Mouse (Mus musculus) cerebellum, adult 9-11 months (tissue): ENCODE results near the gene Maml2.

Experiments used
- DNase-seq: peaks from one replicate; pipeline ENCODE4 v3.0.0; 2022

Maml2 gene

GRCm38 (mm10) chr9:13311094-13311493 lies 13.3 kb downstream of the Maml2 start:
- no peak for DNase-seq

GRCm38 (mm10) chr9:13313923-13314322 lies 16.2 kb downstream of the Maml2 start:
- no peak for DNase-seq

- no peak for DNase-seq
Measured at GRCm38 (mm10) chr9:13314577-13315004, 16.8 kb downstream of the Maml2 start.

- DNase-seq: no peak
Measured at GRCm38 (mm10) chr9:13315393-13315792, 17.6 kb downstream of the Maml2 start.

- no peak for DNase-seq
Measured at GRCm38 (mm10) chr9:13319566-13319965, 21.8 kb downstream of the Maml2 start.

- no peak for DNase-seq
Measured at GRCm38 (mm10) chr9:13320800-13321364, 23.1 kb downstream of the Maml2 start.

- DNase-seq: no peak
Measured at GRCm38 (mm10) chr9:13323074-13323473, 25.3 kb downstream of the Maml2 start.

- no peak for DNase-seq
Measured at GRCm38 (mm10) chr9:13323612-13324011, 25.9 kb downstream of the Maml2 start.

- no peak for DNase-seq
Measured at GRCm38 (mm10) chr9:13414230-13414766, 116.5 kb downstream of the Maml2 start.

- peak; percentile 40 for DNase-seq
Measured at GRCm38 (mm10) chr9:13425031-13425940, 127.5 kb downstream of the Maml2 start.

- no peak for DNase-seq
Measured at GRCm38 (mm10) chr9:13429477-13430125, 131.8 kb downstream of the Maml2 start.

GRCm38 (mm10) chr9:13430302-13430701 lies 132.5 kb downstream of the Maml2 start:
- DNase-seq: no peak

- DNase-seq: no peak
Measured at GRCm38 (mm10) chr9:13430744-13431143, 133.0 kb downstream of the Maml2 start.

- DNase-seq: peak; percentile 27
Measured at GRCm38 (mm10) chr9:13431646-13432045, 133.9 kb downstream of the Maml2 start.

- DNase-seq: no peak
Measured at GRCm38 (mm10) chr9:13433501-13434090, 135.8 kb downstream of the Maml2 start.

- DNase-seq: no peak
Measured at GRCm38 (mm10) chr9:13440911-13441310, 143.2 kb downstream of the Maml2 start.

- DNase-seq: no peak
Measured at GRCm38 (mm10) chr9:13442012-13442735, 144.4 kb downstream of the Maml2 start.

- DNase-seq: no peak
Measured at GRCm38 (mm10) chr9:13443484-13444211, 145.9 kb downstream of the Maml2 start.

GRCm38 (mm10) chr9:13446236-13446635 lies 148.5 kb downstream of the Maml2 start:
- DNase-seq: no peak

GRCm38 (mm10) chr9:13446703-13447285 lies 149.0 kb downstream of the Maml2 start, which contains the start of gene Gm17571:
TSS of gene Gm17571 (minus strand) at chr9:13446753.
- no peak for DNase-seq

- DNase-seq: no peak
Measured at GRCm38 (mm10) chr9:13448716-13449115, 151.0 kb downstream of the Maml2 start.
